Mouse (Mus musculus) heart, postnatal 4 days (tissue): ENCODE data around the gene Myl6. TPM values are rescaled to one million over a fixed set of nuclear protein-coding genes. Genes with fewer than 3 reads are reported as not detected.
"Not testable (repeated sequence)": the region's sequence is repeated elsewhere in the genome, so short reads cannot be mapped to it uniquely, and the experiment has no call there.

Source experiments
- DNase-seq: peaks from one replicate; pipeline ENCODE4 v3.0.0; 2021
- total RNA-seq, 2 experiments: library from RNA; stranded (reverse); gene quantifications; 2 replicates each; pipeline ENCODE4 v1.2.3; 2021

Gene Myl6
- total RNA-seq, 2 experiments from 2014 or later: 616 to 628 TPM

- DNase-seq: no peak
Measured at GRCm38 (mm10) chr10:128509203-128509602, 15.3 kb upstream of the Myl6 start.

- no peak for DNase-seq
Measured at GRCm38 (mm10) chr10:128508260-128508659, 14.3 kb upstream of the Myl6 start.

DNA sequence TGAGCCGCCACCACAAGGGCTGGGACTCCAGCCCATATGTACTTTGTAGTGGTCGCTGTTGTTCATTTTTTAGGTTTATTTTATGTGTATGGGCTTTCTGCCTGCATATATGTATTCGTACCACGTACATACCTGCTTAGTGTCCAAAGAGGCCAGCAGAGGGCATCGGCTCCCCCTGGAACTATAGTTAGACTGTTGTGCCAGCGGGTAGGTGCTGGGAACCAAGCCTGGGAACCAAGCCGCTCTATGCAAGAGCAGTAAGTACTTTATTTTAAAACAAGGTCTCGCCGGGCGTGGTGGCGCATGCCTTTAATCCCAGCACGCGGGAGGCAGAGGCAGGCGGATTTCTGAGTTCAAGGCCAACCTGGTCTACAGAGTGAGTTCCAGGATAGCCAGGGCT is 12.0 kb upstream of the Myl6 start:
- no peak for DNase-seq

- not testable (repeated sequence) for DNase-seq
Measured at GRCm38 (mm10) chr10:128505371-128505667, 11.4 kb upstream of the Myl6 start.

- DNase-seq: no peak
Measured at GRCm38 (mm10) chr10:128504641-128505370, 10.9 kb upstream of the Myl6 start.

DNA sequence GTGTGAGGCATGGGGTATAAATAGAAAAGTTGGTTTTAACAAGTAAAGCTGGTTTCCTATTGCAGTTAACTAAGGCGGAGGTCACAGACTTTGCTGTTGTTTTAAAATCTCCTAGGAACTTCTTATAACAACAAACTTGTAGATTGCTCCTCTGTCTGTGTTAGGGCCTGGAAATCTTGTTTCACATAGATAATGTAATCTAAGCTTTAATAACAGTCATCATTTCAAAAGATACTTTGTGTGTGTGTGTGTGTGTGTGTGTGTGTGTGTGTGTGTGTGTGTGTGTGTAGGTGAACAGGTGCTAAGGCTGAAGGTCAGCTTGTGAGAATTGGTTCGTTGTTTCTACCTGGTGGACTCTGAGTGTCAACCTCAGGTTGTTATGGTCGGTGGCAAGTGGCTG is 10.1 kb upstream of the Myl6 start:
- no peak for DNase-seq

DNA sequence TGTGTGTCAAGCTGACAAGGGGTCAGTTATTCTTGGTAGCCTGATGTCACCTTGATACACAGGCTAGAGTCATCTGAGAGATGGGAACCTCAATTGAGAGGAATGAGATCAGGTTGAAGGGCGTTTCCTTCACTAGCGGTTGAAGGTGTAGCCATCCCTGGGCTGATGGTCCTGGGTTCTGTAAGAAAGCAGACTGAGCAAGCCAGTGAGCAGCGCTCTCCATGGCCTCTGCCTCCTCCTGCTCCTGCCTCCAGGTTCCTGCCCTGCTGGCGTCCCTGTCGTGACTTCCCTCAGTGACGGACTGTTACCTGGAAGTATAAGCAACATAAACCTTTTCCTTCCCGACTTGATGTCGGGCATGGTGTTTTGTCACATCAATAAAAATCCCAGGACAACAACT is 9.6 kb upstream of the Myl6 start:
- no peak for DNase-seq

DNA sequence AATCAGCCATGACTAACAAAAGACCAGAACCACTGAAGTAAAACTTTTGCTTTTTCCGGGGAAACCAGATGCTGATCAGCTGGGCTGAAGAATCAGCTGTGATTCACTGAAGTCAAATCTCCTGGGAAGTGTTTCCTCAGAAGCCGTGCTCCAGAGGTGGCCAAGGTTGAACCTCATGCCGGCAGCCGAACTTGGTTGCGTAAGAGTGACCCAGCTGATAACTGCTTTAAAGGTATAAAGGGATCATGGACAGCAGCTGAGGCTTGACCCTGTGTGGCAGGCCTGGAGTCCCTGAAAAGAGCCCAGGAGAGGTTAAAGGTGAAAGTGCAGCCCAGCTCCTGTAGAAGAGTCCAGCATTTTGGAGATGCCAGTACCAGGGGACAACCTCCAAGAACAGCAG is 8.4 kb upstream of the Myl6 start:
- no peak for DNase-seq

GRCm38 (mm10) chr10:128499116-128499671 is 5.2 kb upstream of the Myl6 start:
- peak; percentile 73 for DNase-seq

DNA sequence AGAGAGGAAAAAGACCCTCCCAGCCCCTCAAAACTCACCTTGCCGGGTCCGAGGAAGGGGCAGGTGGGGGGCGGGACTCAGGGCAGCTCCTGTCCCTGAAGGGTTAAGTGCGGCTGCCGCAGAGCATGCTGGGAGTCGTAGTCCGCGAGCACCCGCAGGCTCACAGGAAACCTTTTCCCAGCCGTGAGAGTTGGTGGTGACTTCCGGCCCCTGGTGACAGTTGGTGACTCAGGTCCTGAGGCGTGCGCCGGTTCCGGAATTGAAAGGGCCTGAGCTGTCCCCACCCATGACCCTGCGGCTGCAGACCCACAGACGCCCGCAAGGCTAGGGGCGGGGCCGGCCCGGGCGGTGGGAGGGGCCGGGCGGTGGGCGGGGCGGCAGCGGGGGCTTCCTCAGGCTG is 4.6 kb upstream of the Myl6 start, which contains the start of gene Myl6b:
Gene Myl6b (minus strand): TSS at position 96 of the 400 bp plus-strand sequence.
- DNase-seq: peak; percentile 96

DNA sequence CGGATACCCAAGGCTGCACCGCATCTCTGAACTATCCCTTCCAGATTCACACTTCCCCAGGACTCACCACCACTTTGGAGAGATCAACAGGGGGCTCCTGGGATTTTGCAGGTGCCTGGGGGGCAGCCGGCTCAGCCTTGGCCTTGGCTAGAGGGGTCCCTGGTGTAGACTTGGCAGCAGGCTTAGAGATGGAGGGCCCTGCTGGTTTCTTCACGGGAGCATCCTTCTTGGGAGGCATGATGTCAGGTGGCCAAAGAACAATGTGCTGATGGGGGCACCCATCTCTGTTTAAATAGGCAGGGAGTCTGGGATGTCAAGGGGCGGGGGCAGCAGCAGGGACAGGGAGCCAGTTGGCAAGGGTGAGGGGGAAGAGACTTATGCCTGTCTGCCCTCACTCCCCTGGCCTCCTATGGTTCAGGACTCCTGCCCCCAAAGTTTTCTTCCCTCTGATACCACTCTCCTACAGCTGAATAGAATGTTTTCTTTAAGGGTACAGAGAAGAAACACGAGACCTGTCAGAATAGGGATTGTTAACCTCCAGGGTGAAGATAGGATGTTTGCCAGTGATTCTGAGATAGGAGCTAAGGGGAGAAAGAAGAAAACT is 3.3 kb upstream of the Myl6 start:
- no peak for DNase-seq

GRCm38 (mm10) chr10:128496509-128497077 is 2.6 kb upstream of the Myl6 start:
- no peak for DNase-seq

DNA sequence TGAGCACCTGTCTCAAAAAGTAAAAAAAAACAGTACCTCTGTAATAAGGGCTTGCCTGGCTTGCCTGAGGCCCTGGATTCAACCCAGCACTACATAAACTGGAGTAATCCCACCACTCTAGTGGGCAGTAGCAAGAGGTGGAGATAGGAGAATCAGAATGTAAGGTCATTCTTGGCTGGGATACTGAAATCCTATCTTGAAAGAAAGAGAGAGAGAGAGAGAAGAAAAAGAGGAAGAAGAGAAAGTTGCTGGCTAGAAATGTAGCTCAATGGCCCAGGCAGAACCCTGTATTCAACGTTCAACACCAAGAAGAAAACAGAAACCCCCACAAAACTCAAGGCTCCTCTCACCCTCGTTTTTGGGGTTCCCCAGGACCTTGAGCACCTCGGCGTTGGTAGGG is 2.0 kb upstream of the Myl6 start:
- no peak for DNase-seq

DNA sequence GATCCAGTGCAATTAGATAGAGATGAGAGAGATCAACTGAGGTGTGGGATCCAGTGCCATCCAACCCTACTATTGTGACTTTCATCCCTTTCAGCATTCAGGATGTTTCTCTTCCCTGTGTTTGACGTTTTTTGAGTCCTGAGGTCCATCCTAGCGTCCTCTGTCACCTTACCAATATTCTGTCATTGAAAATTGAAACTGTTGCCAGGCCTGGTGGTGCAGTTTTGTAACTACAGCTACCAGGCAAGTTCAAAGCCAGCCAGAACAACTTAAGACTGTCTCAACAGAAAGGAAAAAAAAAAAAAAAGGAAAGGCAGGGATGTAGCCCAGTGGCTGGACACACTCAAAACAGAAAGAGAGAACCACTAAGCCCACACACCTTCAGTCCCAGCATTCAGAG is 1.3 kb upstream of the Myl6 start:
- no peak for DNase-seq

- DNase-seq: no peak
Measured at GRCm38 (mm10) chr10:128494667-128495245, 811 bp upstream of the Myl6 start.

- DNase-seq: no peak
Measured at GRCm38 (mm10) chr10:128493319-128493694, 638 bp downstream of the Myl6 start.

DNA sequence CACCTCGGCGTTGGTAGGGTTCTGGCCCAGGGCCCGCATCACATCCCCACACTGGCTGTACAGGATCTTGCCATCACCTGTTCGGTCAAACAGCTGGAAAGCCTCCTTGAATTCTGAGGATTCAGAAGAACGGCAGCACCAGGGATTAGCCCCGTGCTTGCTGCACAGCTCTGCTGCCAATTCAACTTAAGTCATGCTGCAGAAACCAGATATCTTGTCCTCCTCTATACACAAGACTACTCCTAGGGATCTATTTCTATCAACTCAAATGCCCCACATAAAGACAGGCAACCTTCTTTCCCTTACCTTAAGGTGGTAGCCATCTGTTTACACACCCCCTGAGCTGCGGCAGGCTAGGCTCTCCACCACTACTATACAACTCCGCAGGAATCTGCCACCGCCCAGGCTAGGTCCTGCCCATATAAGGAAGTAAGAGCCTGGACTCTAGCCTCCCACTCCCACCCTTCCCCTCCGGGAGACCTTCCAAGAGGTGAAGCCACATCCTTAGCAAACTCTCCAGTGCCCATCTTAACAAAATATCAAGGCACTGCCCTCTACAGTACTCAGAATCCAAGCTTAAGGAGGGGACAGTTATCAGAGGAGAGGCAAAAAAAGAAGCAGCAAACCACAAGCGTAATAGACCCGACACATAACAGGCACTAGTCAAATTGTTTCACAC is 1.2 kb downstream of the Myl6 start:
- DNase-seq: peak; percentile 80

DNA sequence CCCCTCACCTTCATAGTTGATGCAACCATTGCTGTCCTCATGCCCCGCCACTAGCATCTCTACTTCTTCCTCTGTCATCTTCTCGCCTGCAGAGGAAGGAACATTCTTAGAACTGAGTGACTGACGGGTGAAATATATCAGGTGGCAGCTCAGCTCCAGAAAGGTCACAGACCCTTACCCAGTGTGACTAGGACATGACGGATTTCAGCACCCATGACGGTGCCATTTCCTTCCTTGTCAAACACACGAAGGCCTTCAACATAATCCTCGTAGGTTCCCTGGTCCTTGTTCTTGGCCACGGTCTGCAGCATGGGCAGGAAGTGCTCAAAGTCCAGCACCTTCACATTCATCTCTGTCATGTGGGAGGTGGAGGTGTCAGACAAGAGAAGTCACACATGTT is 1.9 kb downstream of the Myl6 start:
- DNase-seq: not testable (repeated sequence)

DNA sequence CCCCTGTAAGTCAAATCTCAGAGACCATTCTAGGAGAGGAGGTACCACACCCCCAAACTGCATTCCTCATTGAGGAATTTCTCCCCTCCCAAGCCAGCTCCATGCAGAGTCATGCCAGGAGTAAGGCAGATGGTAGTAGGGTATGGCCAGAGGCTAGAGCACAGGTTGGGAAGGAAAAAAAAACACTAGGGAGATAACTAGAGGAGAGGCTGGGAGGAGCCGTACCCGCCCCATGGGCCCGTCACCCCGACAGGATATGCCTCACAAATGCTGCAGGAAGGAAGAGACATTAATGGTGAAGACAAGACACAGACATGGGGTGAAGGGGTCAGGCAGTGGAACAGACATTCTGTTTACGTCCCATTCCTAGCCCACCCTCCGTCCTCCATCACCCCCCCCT is 2.5 kb downstream of the Myl6 start:
- DNase-seq: peak; percentile 34

DNA sequence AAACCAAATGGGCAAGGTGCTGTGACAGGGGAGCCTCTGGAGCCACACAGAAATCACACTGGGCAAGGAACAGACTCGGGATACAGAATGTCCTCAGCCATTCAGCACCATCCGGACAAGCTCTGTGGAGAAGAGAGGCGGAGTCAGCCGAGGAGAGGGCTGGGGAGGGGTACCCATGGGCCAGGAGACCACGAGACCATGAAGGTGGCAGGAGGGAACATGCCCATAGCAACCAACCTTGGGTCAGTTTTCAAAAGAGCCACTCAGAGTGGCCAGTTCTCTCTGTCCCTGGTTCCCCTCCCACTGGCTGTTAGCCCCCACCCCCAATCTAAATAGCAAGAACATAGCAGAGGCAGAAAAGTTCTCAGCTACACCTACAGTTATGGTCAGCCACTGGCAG is 3.0 kb downstream of the Myl6 start:
- no peak for DNase-seq

DNA sequence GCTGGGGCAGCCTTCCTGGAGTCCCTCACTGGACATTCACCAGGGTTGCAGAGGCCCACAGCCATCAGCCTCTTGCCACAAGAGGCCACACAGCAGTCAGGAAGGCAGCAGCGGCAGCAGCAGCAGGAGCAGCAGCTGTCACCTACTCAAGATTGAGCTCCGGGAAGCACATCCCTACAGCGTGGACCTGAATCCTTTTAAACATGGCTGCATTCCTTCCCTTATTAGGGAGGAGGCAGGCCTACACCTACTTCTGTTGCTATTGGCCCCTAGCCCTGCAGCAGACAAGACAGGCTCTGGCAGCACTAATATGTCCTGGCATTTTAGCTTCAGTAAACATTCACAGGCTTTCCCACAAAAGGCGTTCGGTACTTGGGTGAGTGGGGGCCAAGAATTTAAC is 3.7 kb downstream of the Myl6 start:
- peak; percentile 61 for DNase-seq

- no peak for DNase-seq
Measured at GRCm38 (mm10) chr10:128489785-128490184, 4.2 kb downstream of the Myl6 start.

- DNase-seq: no peak
Measured at GRCm38 (mm10) chr10:128489380-128489779, 4.6 kb downstream of the Myl6 start.
